9 mouse cellular contexts compared by ENCODE assay signal in genomic region chrX:102689252-102689651, GRCm38 (mm10). TPM values are rescaled to one million over a fixed set of nuclear protein-coding genes. Genes with fewer than 3 reads are reported as not detected.
DNase-seq lines count a peak whose midpoint lies in the region; ATAC-seq and TF ChIP-seq lines count a peak whose summit lies in the region.
"Not testable (repeated sequence)": the region's sequence is repeated elsewhere in the genome, so short reads cannot be mapped to it uniquely, and the experiment has no call there.
"Had no signal": no experiment of that assay in that cellular context is flagged by ENCODE, and none has a peak within 500 bp of the region (broad histone marks: within the 10 kb centered on the region; RNA-seq: fewer than 3 reads in every experiment).

No protein-coding gene starts in this region.

- not testable (repeated sequence) for H3K27ac ChIP-seq in cortical plate, adult 2 months (ENCODE audit: insufficient read depth, low read length); intestine, postnatal 0 days (ENCODE audit: low read depth, low read length)

- H3K9me3 ChIP-seq in intestine, postnatal 0 days (ENCODE audit: control insufficient read depth) = not testable (repeated sequence)

- H3K36me3 ChIP-seq in intestine, postnatal 0 days (ENCODE audit: control insufficient read depth, insufficient read depth) = not testable (repeated sequence)

- not testable (repeated sequence) for TF ChIP-seq POLR2A in cortical plate, adult 2 months (IDR thresholded peaks at IDR 0.05; ENCODE audit: extremely low read depth, insufficient read depth, low read length)

- H3K4me1 ChIP-seq in cortical plate, adult 2 months (ENCODE audit: control insufficient read depth, insufficient read depth, low read length); intestine, postnatal 0 days (replicated peaks; ENCODE audit: control insufficient read depth, insufficient read depth, low read length): not testable (repeated sequence)

- not testable (repeated sequence) for H3K4me2 ChIP-seq in intestine, postnatal 0 days (replicated peaks; ENCODE audit: low read depth)

- TF ChIP-seq CTCF in cortical plate, adult 2 months (IDR thresholded peaks at IDR 0.05; ENCODE audit: extremely low read depth, insufficient read depth, low read length) = 0 out of 2 replicates have a peak, but pooled peaks have one; percentile 11
- TF ChIP-seq CTCF in intestine, postnatal 0 days (IDR thresholded peaks at IDR 0.05; ENCODE audit: low read depth) = peak; percentile 62

- H3K9ac ChIP-seq in intestine, postnatal 0 days (ENCODE audit: low read depth, low read length) = not testable (repeated sequence)

- H3K4me3 ChIP-seq in cortical plate, adult 2 months (ENCODE audit: insufficient read depth, low read length); intestine, postnatal 0 days (ENCODE audit: low read depth, low read length): not testable (repeated sequence)

- 24% methylated on average over 4 of the region's 4 CpGs for WGBS in intestine, postnatal 0 days

- not testable (repeated sequence) for ATAC-seq in intestine, postnatal 0 days

- peak; percentile 39 for DNase-seq in adrenal gland, postnatal 14 days
- DNase-seq in frontal cortex, postnatal 36 days (ENCODE audit: low spot score in 2 of 2) = peak; percentile 28 to 39
- peak; percentile 5 to 6 for DNase-seq in layer of hippocampus, postnatal 36 days
- DNase-seq in lung, postnatal 14 days = peak; percentile 11
- peak; percentile 2 for DNase-seq in retina, postnatal 7 days (ENCODE audit: low read depth, low spot score)

- H3K27me3 ChIP-seq in intestine, postnatal 0 days (replicated peaks; ENCODE audit: control insufficient read depth, insufficient read depth, low read length) = not testable (repeated sequence)

RNA-seq across cellular contexts. Expression of gene Gm3880, which starts 2.5 kb away (rescaled TPM):
- total RNA-seq in adrenal gland, postnatal 14 days (2021) = not detected in 2 replicates
- polyA plus RNA-seq in cortical plate, adult 2 months (2012; rRNA removed) = not detected in 2 replicates
- not detected in 2 replicates for polyA plus RNA-seq in intestine, postnatal 0 days (2015; fragmentation: Nextera tagmentation; extraction: Ambion mirVana)
- not detected for total RNA-seq in layer of hippocampus, postnatal 36 days (2021)
- total RNA-seq: adrenal gland, postnatal 4 days had no signal
- polyA plus RNA-seq: thymus, adult 2 months had no signal

RNA-seq across cellular contexts. Expression of gene Gm9112, which starts 18.2 kb away (rescaled TPM):
- not detected in 2 replicates for total RNA-seq in adrenal gland, postnatal 14 days (2021)
- not detected in 2 replicates for polyA plus RNA-seq in cortical plate, adult 2 months (2012; rRNA removed)
- polyA plus RNA-seq in intestine, postnatal 0 days (2015; fragmentation: Nextera tagmentation; extraction: Ambion mirVana) = not detected in 2 replicates
- not detected for total RNA-seq in layer of hippocampus, postnatal 36 days (2021)
- total RNA-seq: adrenal gland, postnatal 4 days had no signal
- polyA plus RNA-seq: thymus, adult 2 months had no signal

RNA-seq across cellular contexts. Expression of gene Dmrtc1b, which starts 18.4 kb away (rescaled TPM):
- total RNA-seq in adrenal gland, postnatal 14 days (2021) = not detected in 2 replicates
- not detected in 2 replicates for polyA plus RNA-seq in cortical plate, adult 2 months (2012; rRNA removed)
- polyA plus RNA-seq in intestine, postnatal 0 days (2015; fragmentation: Nextera tagmentation; extraction: Ambion mirVana) = not detected in 2 replicates
- not detected for total RNA-seq in layer of hippocampus, postnatal 36 days (2021)
- total RNA-seq: adrenal gland, postnatal 4 days had no signal
- polyA plus RNA-seq: thymus, adult 2 months had no signal

RNA-seq across cellular contexts. Expression of gene Phka1, which starts 45.2 kb away (rescaled TPM):
- total RNA-seq in adrenal gland, postnatal 14 days (2021) = 12.0 and 13.0 TPM in 2 replicates
- 15.2 and 15.6 TPM in 2 replicates for polyA plus RNA-seq in cortical plate, adult 2 months (2012; rRNA removed)
- 1.7 and 1.8 TPM in 2 replicates for polyA plus RNA-seq in intestine, postnatal 0 days (2015; fragmentation: Nextera tagmentation; extraction: Ambion mirVana)
- total RNA-seq in layer of hippocampus, postnatal 36 days (2021) = 10 to 100 TPM; 24.0 to 25.0 TPM
